Mouse (Mus musculus): ENCODE measurements around the gene Tmem245. TPM values are rescaled to one million over a fixed set of nuclear protein-coding genes. Genes with fewer than 3 reads are reported as not detected.

Gene Tmem245
- polyA plus RNA-seq, 1 experiment = 4.4 TPM

DNA sequence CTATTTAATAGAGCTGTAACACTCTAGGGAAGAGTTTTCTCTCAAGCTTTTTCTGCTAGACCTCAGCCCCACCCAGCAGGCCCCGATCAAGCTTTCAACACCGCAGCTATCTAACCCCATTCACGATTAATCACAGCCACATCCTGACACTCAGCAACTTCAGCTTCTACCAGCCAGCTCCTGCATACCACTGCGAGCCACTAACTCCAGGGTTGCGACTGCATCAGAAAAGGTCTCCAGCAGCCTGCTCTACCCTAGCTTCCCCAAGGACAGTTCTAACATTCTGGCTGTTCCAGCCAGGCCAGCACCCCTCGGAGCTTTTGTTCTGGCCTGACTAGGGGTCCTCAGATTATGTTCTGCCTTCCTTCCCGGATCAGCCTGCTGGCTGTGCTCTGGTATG is 15.1 kb downstream of the Tmem245 start:
- H3K79me2 ChIP-seq (ENCODE audit: control insufficient read depth, insufficient read depth) = peaks cover 17% of the 10 kb centered on the region
- no peak for TF ChIP-seq CEBPB (IDR thresholded peaks at IDR 0.05; ENCODE audit: insufficient read depth, poor library complexity, severe bottlenecking)
- TF ChIP-seq POLR2A (IDR thresholded peaks at IDR 0.05; ENCODE audit: insufficient read length, low read depth) = no peak
- no peak for TF ChIP-seq E2F4 (IDR thresholded peaks at IDR 0.05; ENCODE audit: insufficient read depth)
- TF ChIP-seq TCF3 (IDR thresholded peaks at IDR 0.05; ENCODE audit: insufficient read length, low read depth) = no peak
- TF ChIP-seq USF1 (IDR thresholded peaks at IDR 0.05; ENCODE audit: low read depth) = no peak
- TF ChIP-seq POLR2AphosphoS2 (IDR thresholded peaks at IDR 0.05; ENCODE audit: insufficient read length, low read depth) = no peak
- no peak for TF ChIP-seq MAX (IDR thresholded peaks at IDR 0.05; ENCODE audit: low read depth)
- TF ChIP-seq MYOG (IDR thresholded peaks at IDR 0.05; ENCODE audit: control insufficient read depth in 1 of 3, insufficient read depth in 1 of 3, insufficient read length in 2 of 3, low read depth in 2 of 3) = no peak
- no peak for TF ChIP-seq REST (IDR thresholded peaks at IDR 0.05; ENCODE audit: insufficient read depth, insufficient read length)
- no peak for TF ChIP-seq MYOD1 (IDR thresholded peaks at IDR 0.05; ENCODE audit: control insufficient read depth in 1 of 3, insufficient read length in 2 of 3, low read depth in 2 of 3)
- TF ChIP-seq SRF (IDR thresholded peaks at IDR 0.05; ENCODE audit: control insufficient read depth, insufficient read length, low read depth) = no peak
- no peak for TF ChIP-seq TCF12 (IDR thresholded peaks at IDR 0.05; ENCODE audit: insufficient read depth, poor library complexity, severe bottlenecking)
- H3K4me2 ChIP-seq (ENCODE audit: low read depth) = no peak overlapping the region
- H3K4me3 ChIP-seq = no peak overlapping the region
- no peak overlapping the region for H3ac ChIP-seq (ENCODE audit: control insufficient read depth, insufficient read length)
- no peaks in the 10 kb centered on the region for H3K27me3 ChIP-seq (ENCODE audit: control insufficient read depth, insufficient read depth, insufficient read length)
- H3K36me3 ChIP-seq (ENCODE audit: control insufficient read depth, insufficient read depth) = peaks cover 19% of the 10 kb centered on the region

DNA sequence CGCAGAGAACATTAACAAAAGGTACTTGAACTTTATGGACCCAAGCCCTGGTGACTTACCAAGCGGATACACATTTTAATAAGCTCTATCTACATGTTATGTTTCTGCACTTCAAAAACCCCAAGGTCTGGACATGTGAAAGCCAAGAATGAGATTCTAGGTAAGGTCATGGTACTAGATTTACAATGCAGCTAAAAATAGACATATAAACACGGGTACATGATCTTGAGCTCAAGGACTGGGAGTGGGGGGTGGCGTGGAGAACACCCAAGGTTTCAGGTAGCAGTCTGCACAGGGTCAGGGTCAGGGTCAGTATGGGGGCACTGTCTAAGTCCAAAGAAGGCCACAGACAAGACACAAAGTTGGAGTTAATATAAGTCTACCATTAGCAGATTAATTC is 16.9 kb downstream of the Tmem245 start:
- Histone ChIP-seq H3K4me3 (no peak overlapping the region), H3K36me3 (ENCODE audit: control insufficient read depth, insufficient read depth) (peaks cover 29% of the 10 kb centered on the region), H3ac (ENCODE audit: control insufficient read depth, insufficient read length) (no peak overlapping the region), H3K79me2 (ENCODE audit: control insufficient read depth, insufficient read depth) (peaks cover 17% of the 10 kb centered on the region), H3K4me2 (ENCODE audit: low read depth) (no peak overlapping the region), H3K27me3 (ENCODE audit: control insufficient read depth, insufficient read depth, insufficient read length) (no peaks in the 10 kb centered on the region)
- TF ChIP-seq POLR2AphosphoS2 (IDR thresholded peaks at IDR 0.05; ENCODE audit: insufficient read length, low read depth) (no peak), MYOD1 (IDR thresholded peaks at IDR 0.05; ENCODE audit: control insufficient read depth in 1 of 3, insufficient read length in 2 of 3, low read depth in 2 of 3) (no peak), CEBPB (IDR thresholded peaks at IDR 0.05; ENCODE audit: insufficient read depth, poor library complexity, severe bottlenecking) (no peak), E2F4 (IDR thresholded peaks at IDR 0.05; ENCODE audit: insufficient read depth) (no peak), TCF3 (IDR thresholded peaks at IDR 0.05; ENCODE audit: insufficient read length, low read depth) (no peak), TCF12 (IDR thresholded peaks at IDR 0.05; ENCODE audit: insufficient read depth, poor library complexity, severe bottlenecking) (no peak), MYOG (IDR thresholded peaks at IDR 0.05; ENCODE audit: control insufficient read depth in 1 of 3, insufficient read depth in 1 of 3, insufficient read length in 2 of 3, low read depth in 2 of 3) (no peak), REST (IDR thresholded peaks at IDR 0.05; ENCODE audit: insufficient read depth, insufficient read length) (no peak), MAX (IDR thresholded peaks at IDR 0.05; ENCODE audit: low read depth) (no peak), SRF (IDR thresholded peaks at IDR 0.05; ENCODE audit: control insufficient read depth, insufficient read length, low read depth) (no peak), POLR2A (IDR thresholded peaks at IDR 0.05; ENCODE audit: insufficient read length, low read depth) (no peak), USF1 (IDR thresholded peaks at IDR 0.05; ENCODE audit: low read depth) (no peak)

- TF ChIP-seq POLR2A (IDR thresholded peaks at IDR 0.05; ENCODE audit: insufficient read length, low read depth) = no peak
- TF ChIP-seq MYOD1 (IDR thresholded peaks at IDR 0.05; ENCODE audit: control insufficient read depth in 1 of 3, insufficient read length in 2 of 3, low read depth in 2 of 3) = no peak
- TF ChIP-seq E2F4 (IDR thresholded peaks at IDR 0.05; ENCODE audit: insufficient read depth) = no peak
- TF ChIP-seq MAX (IDR thresholded peaks at IDR 0.05; ENCODE audit: low read depth) = no peak
- TF ChIP-seq TCF12 (IDR thresholded peaks at IDR 0.05; ENCODE audit: insufficient read depth, poor library complexity, severe bottlenecking) = no peak
- Histone ChIP-seq H3K79me2 (ENCODE audit: control insufficient read depth, insufficient read depth) (peaks cover 7% of the 10 kb centered on the region), H3K4me3 (no peak overlapping the region), H3K27me3 (ENCODE audit: control insufficient read depth, insufficient read depth, insufficient read length) (no peaks in the 10 kb centered on the region), H3ac (ENCODE audit: control insufficient read depth, insufficient read length) (no peak overlapping the region), H3K4me2 (ENCODE audit: low read depth) (no peak overlapping the region), H3K36me3 (ENCODE audit: control insufficient read depth, insufficient read depth) (peaks cover 38% of the 10 kb centered on the region)
These were observed 20.3 kb downstream of the Tmem245 start for GRCm38 (mm10) chr4:56926971-56927370.

GRCm38 (mm10) chr4:56922229-56922628 is 25.0 kb downstream of the Tmem245 start:
- H3K36me3 ChIP-seq (ENCODE audit: control insufficient read depth, insufficient read depth) = peaks cover 25% of the 10 kb centered on the region
- no peak for TF ChIP-seq POLR2A (IDR thresholded peaks at IDR 0.05; ENCODE audit: insufficient read length, low read depth)
- TF ChIP-seq MYOD1 (IDR thresholded peaks at IDR 0.05; ENCODE audit: control insufficient read depth in 1 of 3, insufficient read length in 2 of 3, low read depth in 2 of 3) = no peak
- TF ChIP-seq REST (IDR thresholded peaks at IDR 0.05; ENCODE audit: insufficient read depth, insufficient read length) = no peak
- no peak for TF ChIP-seq TCF3 (IDR thresholded peaks at IDR 0.05; ENCODE audit: insufficient read length, low read depth)
- TF ChIP-seq SRF (IDR thresholded peaks at IDR 0.05; ENCODE audit: control insufficient read depth, insufficient read length, low read depth) = no peak
- TF ChIP-seq POLR2AphosphoS2 (IDR thresholded peaks at IDR 0.05; ENCODE audit: insufficient read length, low read depth) = no peak
- no peak for TF ChIP-seq MAX (IDR thresholded peaks at IDR 0.05; ENCODE audit: low read depth)
- TF ChIP-seq MYOG (IDR thresholded peaks at IDR 0.05; ENCODE audit: control insufficient read depth in 1 of 3, insufficient read depth in 1 of 3, insufficient read length in 2 of 3, low read depth in 2 of 3) = no peak
- no peaks in the 10 kb centered on the region for H3K79me2 ChIP-seq (ENCODE audit: control insufficient read depth, insufficient read depth)
- no peak overlapping the region for H3K4me2 ChIP-seq (ENCODE audit: low read depth)
- no peak overlapping the region for H3K4me3 ChIP-seq
- H3ac ChIP-seq (ENCODE audit: control insufficient read depth, insufficient read length) = no peak overlapping the region
- H3K27me3 ChIP-seq (ENCODE audit: control insufficient read depth, insufficient read depth, insufficient read length) = no peaks in the 10 kb centered on the region

DNA sequence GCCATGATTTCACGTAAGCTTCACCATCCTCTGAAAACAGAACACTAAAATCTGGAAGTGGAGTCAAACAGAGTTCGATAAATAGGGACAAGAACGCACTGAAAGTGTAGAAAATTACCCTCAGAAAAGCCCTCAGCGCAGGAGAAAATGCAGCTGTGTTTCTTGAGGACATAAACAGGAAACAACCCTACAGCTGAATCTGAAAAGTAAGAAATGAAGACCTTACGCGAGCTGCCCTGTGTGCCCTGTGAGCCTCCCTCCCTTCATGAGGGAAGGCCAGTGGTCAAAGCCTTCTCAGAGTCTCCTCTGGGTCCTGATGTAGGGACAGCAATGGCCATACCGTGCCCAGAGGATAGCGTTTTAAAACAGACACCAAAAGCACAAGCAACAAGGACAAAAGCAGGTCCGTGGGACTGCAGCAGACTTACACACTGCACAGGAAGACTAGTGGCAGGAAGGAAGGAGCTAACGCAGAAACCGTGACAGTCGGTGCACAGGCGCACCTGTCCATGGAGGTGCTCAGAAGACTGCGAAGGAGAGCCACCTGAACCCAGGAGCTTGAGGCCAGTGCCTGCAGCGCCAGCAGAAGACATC is 31.4 kb downstream of the Tmem245 start:
- H3ac ChIP-seq (ENCODE audit: control insufficient read depth, insufficient read length) = no peak overlapping the region
- TF ChIP-seq TCF3 (IDR thresholded peaks at IDR 0.05; ENCODE audit: insufficient read length, low read depth) = no peak
- no peak for TF ChIP-seq REST (IDR thresholded peaks at IDR 0.05; ENCODE audit: insufficient read depth, insufficient read length)
- TF ChIP-seq SRF (IDR thresholded peaks at IDR 0.05; ENCODE audit: control insufficient read depth, insufficient read length, low read depth) = no peak
- TF ChIP-seq E2F4 (IDR thresholded peaks at IDR 0.05; ENCODE audit: insufficient read depth) = no peak
- TF ChIP-seq MYOG (IDR thresholded peaks at IDR 0.05; ENCODE audit: control insufficient read depth in 1 of 3, insufficient read depth in 1 of 3, insufficient read length in 2 of 3, low read depth in 2 of 3) = no peak
- TF ChIP-seq USF1 (IDR thresholded peaks at IDR 0.05; ENCODE audit: low read depth) = no peak
- no peak for TF ChIP-seq MYOD1 (IDR thresholded peaks at IDR 0.05; ENCODE audit: control insufficient read depth in 1 of 3, insufficient read length in 2 of 3, low read depth in 2 of 3)
- no peak for TF ChIP-seq TCF12 (IDR thresholded peaks at IDR 0.05; ENCODE audit: insufficient read depth, poor library complexity, severe bottlenecking)
- no peak for TF ChIP-seq POLR2A (IDR thresholded peaks at IDR 0.05; ENCODE audit: insufficient read length, low read depth)
- TF ChIP-seq MAX (IDR thresholded peaks at IDR 0.05; ENCODE audit: low read depth) = no peak
- TF ChIP-seq POLR2AphosphoS2 (IDR thresholded peaks at IDR 0.05; ENCODE audit: insufficient read length, low read depth) = no peak
- no peak overlapping the region for H3K4me3 ChIP-seq
- H3K79me2 ChIP-seq (ENCODE audit: control insufficient read depth, insufficient read depth) = no peaks in the 10 kb centered on the region
- H3K36me3 ChIP-seq (ENCODE audit: control insufficient read depth, insufficient read depth) = peaks cover 37% of the 10 kb centered on the region
- H3K27me3 ChIP-seq (ENCODE audit: control insufficient read depth, insufficient read depth, insufficient read length) = no peaks in the 10 kb centered on the region
- no peak overlapping the region for H3K4me2 ChIP-seq (ENCODE audit: low read depth)

Data from myocyte (in vitro differentiated cells).